Mouse (Mus musculus): Measurements from ENCODE around the gene Ppp6r3. TPM values are rescaled to one million over a fixed set of nuclear protein-coding genes. Genes with fewer than 3 reads are reported as not detected.

Gene Ppp6r3
- polyA plus RNA-seq, 1 experiment from 2014 or later = 25.7 TPM

DNA sequence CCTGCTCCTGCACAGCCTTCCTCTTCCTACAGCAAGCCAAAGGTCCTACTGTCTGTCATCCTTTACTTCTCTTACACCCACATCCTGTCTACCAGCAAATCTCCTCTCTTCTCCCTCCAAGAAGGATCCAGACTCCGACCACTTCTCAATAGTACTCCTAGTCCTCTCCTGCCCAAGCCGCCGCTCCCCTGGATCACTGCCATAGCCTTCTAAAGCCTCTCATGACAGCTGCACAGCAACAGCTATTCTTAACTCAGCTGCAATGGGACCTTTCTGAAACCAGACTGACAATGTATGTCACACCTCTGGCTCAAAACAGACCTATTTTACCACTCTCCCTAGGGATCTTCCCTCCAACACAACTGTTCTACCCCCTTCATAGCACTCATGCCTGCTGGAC, 11.2 kb downstream of the Ppp6r3 start:
- Histone ChIP-seq H3K9ac (ENCODE audit: low read depth, low read length) (no peak overlapping the region), H3K4me1 (replicated peaks; ENCODE audit: control insufficient read depth, insufficient read depth, low read length) (0 out of 2 replicates have a peak, but pooled peaks cover 4% of the 10 kb centered on the region), H3K27me3 (replicated peaks; ENCODE audit: control insufficient read depth, insufficient read depth, low read length) (no peaks in the 10 kb centered on the region), H3K4me2 (replicated peaks; ENCODE audit: low read depth) (no peak overlapping the region), H3K4me3 (ENCODE audit: low read depth, low read length) (no peak overlapping the region), H3K9me3 (ENCODE audit: control insufficient read depth) (no peaks in the 10 kb centered on the region), H3K36me3 (ENCODE audit: control insufficient read depth, insufficient read depth) (no peaks in the 10 kb centered on the region), H3K27ac (ENCODE audit: low read depth, low read length) (no peak overlapping the region)
- TF ChIP-seq CTCF (IDR thresholded peaks at IDR 0.05; ENCODE audit: low read depth) = no peak
- 85% methylated on average over 3 of the region's 3 CpGs for WGBS
- no peak for ATAC-seq

DNA sequence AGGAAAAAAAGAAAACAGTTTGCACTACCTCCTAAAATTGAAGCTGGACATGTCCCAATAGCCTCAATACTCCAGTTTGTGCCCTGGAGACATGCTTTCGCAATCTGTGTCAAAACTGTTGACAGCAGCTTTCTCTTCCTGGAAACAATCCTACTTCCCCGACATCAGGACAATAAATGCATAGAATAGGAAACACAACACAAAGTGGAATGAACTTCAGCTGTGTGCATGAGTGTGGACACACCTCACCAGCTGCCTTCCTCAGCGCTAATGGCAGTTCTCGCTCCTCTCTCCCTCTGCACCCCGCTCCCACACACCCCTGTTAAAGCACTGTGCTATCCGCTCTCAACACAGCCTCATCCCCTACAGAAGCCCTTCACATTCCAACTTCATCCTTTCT, 12.8 kb downstream of the Ppp6r3 start:
- WGBS = 70% methylated on average over 6 of the region's 6 CpGs

DNA sequence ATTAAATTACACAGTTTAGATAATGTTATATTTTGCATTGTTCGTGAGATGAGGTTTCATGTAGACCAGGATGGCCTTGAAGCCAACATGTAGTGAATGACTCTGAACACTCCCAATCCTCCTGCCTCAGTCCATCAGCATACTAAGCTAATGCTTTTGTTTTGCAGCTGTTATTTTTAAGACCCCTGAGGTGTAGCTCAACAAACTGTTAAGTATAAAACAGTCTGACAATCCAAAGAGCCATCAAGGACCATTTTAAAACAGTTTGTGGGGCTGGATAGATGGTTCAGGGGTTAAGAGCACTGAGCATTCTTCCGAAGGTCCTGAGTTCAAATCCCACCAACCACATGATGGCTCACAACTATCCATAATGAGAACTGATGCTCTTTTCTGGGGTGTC, 13.3 kb downstream of the Ppp6r3 start:
- Histone ChIP-seq H3K27ac (ENCODE audit: low read depth, low read length) (no peak overlapping the region), H3K9me3 (ENCODE audit: control insufficient read depth) (no peaks in the 10 kb centered on the region), H3K9ac (ENCODE audit: low read depth, low read length) (no peak overlapping the region), H3K4me3 (ENCODE audit: low read depth, low read length) (no peak overlapping the region), H3K4me2 (replicated peaks; ENCODE audit: low read depth) (no peak overlapping the region), H3K27me3 (replicated peaks; ENCODE audit: control insufficient read depth, insufficient read depth, low read length) (no peaks in the 10 kb centered on the region), H3K36me3 (ENCODE audit: control insufficient read depth, insufficient read depth) (no peaks in the 10 kb centered on the region), H3K4me1 (replicated peaks; ENCODE audit: control insufficient read depth, insufficient read depth, low read length) (no peaks in the 10 kb centered on the region)
- no peak for ATAC-seq
- 83% methylated on average over 2 of the region's 2 CpGs for WGBS
- TF ChIP-seq CTCF (IDR thresholded peaks at IDR 0.05; ENCODE audit: low read depth) = no peak

More for the DNA sequence above, 12.8 kb downstream of the Ppp6r3 start:
- no peak overlapping the region for H3K4me3 ChIP-seq (ENCODE audit: low read depth, low read length)
- no peaks in the 10 kb centered on the region for H3K36me3 ChIP-seq (ENCODE audit: control insufficient read depth, insufficient read depth)
- no peak overlapping the region for H3K9ac ChIP-seq (ENCODE audit: low read depth, low read length)
- H3K4me2 ChIP-seq (replicated peaks; ENCODE audit: low read depth) = no peak overlapping the region
- no peaks in the 10 kb centered on the region for H3K9me3 ChIP-seq (ENCODE audit: control insufficient read depth)
- H3K27ac ChIP-seq (ENCODE audit: low read depth, low read length) = no peak overlapping the region
- 0 out of 2 replicates have a peak, but pooled peaks cover under 1% of the 10 kb centered on the region for H3K4me1 ChIP-seq (replicated peaks; ENCODE audit: control insufficient read depth, insufficient read depth, low read length)
- no peaks in the 10 kb centered on the region for H3K27me3 ChIP-seq (replicated peaks; ENCODE audit: control insufficient read depth, insufficient read depth, low read length)
- ATAC-seq = peak; percentile 36; the same call in 1 of the 2 replicates
- TF ChIP-seq CTCF (IDR thresholded peaks at IDR 0.05; ENCODE audit: low read depth) = no peak

DNA sequence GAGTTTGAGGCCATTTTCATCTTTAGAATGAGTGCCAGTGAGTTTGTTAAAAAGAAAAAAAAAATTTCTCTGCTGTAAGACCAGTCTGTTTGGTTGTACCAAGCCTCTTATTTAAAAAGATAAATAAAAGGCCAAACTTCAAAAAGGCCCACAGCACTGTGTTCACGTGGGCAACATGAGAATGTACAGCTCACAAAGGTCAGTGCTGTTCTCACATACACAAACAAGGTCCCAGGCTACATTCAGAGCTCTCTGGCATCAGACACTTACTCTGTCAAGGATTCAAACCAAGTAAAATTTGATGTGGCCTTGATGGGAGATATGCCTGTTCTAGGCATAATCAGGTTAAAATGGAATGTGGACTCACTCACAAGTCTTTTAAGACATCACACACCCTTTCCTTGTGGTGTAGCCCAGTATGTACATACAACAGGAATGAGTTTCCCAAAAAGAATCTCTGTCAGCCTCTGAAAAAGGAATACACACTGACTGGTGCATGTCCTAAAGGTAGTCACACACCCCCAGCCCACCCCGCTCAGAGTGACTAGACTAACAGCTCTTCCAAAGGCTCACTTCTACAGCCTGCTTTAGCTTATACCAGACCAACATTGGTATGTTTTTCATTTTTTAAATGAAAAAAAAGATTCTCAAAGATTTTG, 19.3 kb downstream of the Ppp6r3 start:
- H3K9ac ChIP-seq (ENCODE audit: low read depth, low read length) = no peak overlapping the region
- H3K4me2 ChIP-seq (replicated peaks; ENCODE audit: low read depth) = no peak overlapping the region
- ATAC-seq = no peak
- H3K27ac ChIP-seq (ENCODE audit: low read depth, low read length) = no peak overlapping the region
- no peak overlapping the region for H3K4me3 ChIP-seq (ENCODE audit: low read depth, low read length)
- no peak for TF ChIP-seq CTCF (IDR thresholded peaks at IDR 0.05; ENCODE audit: low read depth)
- no peaks in the 10 kb centered on the region for H3K36me3 ChIP-seq (ENCODE audit: control insufficient read depth, insufficient read depth)
- H3K27me3 ChIP-seq (replicated peaks; ENCODE audit: control insufficient read depth, insufficient read depth, low read length) = no peaks in the 10 kb centered on the region
- no peaks in the 10 kb centered on the region for H3K9me3 ChIP-seq (ENCODE audit: control insufficient read depth)
- 74% methylated on average over 2 of the region's 2 CpGs for WGBS
- peaks cover 6% of the 10 kb centered on the region; the same call in 1 of the 2 replicates for H3K4me1 ChIP-seq (replicated peaks; ENCODE audit: control insufficient read depth, insufficient read depth, low read length)

DNA sequence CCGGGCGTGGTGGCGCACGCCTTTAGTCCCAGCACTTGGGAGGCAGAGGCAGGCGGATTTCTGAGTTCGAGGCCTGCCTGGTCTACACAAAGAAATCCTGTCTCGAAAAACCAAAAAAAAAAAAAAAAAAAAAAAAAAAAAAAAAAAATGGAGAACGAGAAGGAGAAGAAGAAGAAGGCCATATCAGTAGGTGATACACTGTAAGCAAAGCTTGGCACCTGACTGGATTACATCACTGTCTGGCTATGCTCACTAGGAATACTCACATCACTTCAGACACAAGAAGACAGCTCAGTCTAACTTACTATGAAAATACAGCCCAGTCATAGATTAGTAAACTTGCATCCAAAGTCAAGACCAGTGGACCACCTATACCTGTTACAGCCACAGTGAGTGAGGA, 20.8 kb downstream of the Ppp6r3 start:
- H3K36me3 ChIP-seq (ENCODE audit: control insufficient read depth, insufficient read depth) = no peaks in the 10 kb centered on the region
- H3K4me2 ChIP-seq (replicated peaks; ENCODE audit: low read depth) = no peak overlapping the region
- H3K4me1 ChIP-seq (replicated peaks; ENCODE audit: control insufficient read depth, insufficient read depth, low read length) = peaks cover 6% of the 10 kb centered on the region; the same call in 1 of the 2 replicates
- H3K9me3 ChIP-seq (ENCODE audit: control insufficient read depth) = no peaks in the 10 kb centered on the region
- H3K9ac ChIP-seq (ENCODE audit: low read depth, low read length) = no peak overlapping the region
- TF ChIP-seq CTCF (IDR thresholded peaks at IDR 0.05; ENCODE audit: low read depth) = no peak
- no peak for ATAC-seq
- no peak overlapping the region for H3K4me3 ChIP-seq (ENCODE audit: low read depth, low read length)
- 82% methylated on average over 8 of the region's 8 CpGs for WGBS
- no peak overlapping the region for H3K27ac ChIP-seq (ENCODE audit: low read depth, low read length)
- no peaks in the 10 kb centered on the region for H3K27me3 ChIP-seq (replicated peaks; ENCODE audit: control insufficient read depth, insufficient read depth, low read length)

DNA sequence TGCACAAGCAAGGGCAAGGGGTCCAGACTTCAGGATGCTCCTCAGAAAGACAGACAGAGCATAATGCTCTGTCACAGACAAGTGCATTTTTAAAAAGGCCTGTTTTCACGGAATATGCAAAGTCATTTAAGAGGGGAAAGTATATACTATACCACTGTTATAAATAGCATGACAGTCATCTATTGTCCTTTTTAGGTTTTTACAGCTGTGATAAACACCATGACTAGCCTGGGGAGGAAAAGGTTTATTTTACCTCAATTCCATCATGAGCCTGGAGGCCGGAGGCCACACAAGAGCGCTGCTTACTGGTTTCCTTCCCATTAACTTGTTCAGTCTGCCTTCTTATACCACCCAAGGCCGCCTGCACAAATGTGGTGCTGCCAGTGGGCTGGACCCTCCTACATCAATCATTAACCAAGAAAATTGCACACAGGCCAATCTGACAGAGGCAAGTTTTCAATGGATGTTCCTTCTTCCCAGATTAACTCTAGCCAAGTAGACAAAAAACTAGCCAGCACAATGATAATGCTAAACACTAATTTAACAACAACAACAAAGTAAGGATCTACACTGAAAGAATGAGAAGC, 23.9 kb downstream of the Ppp6r3 start:
- Histone ChIP-seq H3K4me2 (replicated peaks; ENCODE audit: low read depth) (no peak overlapping the region), H3K4me1 (replicated peaks; ENCODE audit: control insufficient read depth, insufficient read depth, low read length) (peaks cover 6% of the 10 kb centered on the region; the same call in 1 of the 2 replicates), H3K4me3 (ENCODE audit: low read depth, low read length) (no peak overlapping the region), H3K27ac (ENCODE audit: low read depth, low read length) (peak overlapping the region; percentile 54), H3K36me3 (ENCODE audit: control insufficient read depth, insufficient read depth) (no peaks in the 10 kb centered on the region), H3K9ac (ENCODE audit: low read depth, low read length) (no peak overlapping the region), H3K27me3 (replicated peaks; ENCODE audit: control insufficient read depth, insufficient read depth, low read length) (no peaks in the 10 kb centered on the region), H3K9me3 (ENCODE audit: control insufficient read depth) (no peaks in the 10 kb centered on the region)
- no peak for TF ChIP-seq CTCF (IDR thresholded peaks at IDR 0.05; ENCODE audit: low read depth)
- ATAC-seq = 0 out of 2 replicates have a peak, but pooled peaks have one; percentile 38
- WGBS = 21% methylated on average over 4 of the region's 4 CpGs
